Mouse (Mus musculus) cerebellum, adult 2 months (tissue): ENCODE data around the gene Pgs1. TPM values are rescaled to one million over a fixed set of nuclear protein-coding genes. Genes with fewer than 3 reads are reported as not detected.

Experiments used
- DNase-seq, 2 experiments: peaks; one replicate each; pipeline ENCODE4 v3.0.0; 2021
- H3K27ac ChIP-seq: fragments of 200-500 bp; 2 replicates; pipeline ENCODE4 v1.5.1; 2012; ENCODE audit warnings: low read length, control low read depth, inconsistent platforms; ENCODE audit not compliant: insufficient read depth
- H3K27me3 ChIP-seq: fragments of 200-500 bp; 2 replicates; pipeline ENCODE4 v1.6.1; 2012; ENCODE audit warnings: inconsistent platforms, mild to moderate bottlenecking, low read length, moderate library complexity; ENCODE audit not compliant: control insufficient read depth, insufficient read depth
- H3K4me1 ChIP-seq: fragments of 200-500 bp; 2 replicates; pipeline ENCODE4 v1.6.1; 2011; ENCODE audit warnings: low read length; ENCODE audit not compliant: control insufficient read depth, insufficient read depth
- H3K4me3 ChIP-seq: fragments of 200-500 bp; replicated peaks from 2 replicates; pipeline ENCODE3; 2011; ENCODE audit warnings: mild to moderate bottlenecking, low read depth, low read length, control low read depth; ENCODE audit not compliant: insufficient read depth
- CTCF ChIP-seq: fragments of 200-500 bp; IDR thresholded peaks from 2 replicates; pipeline ENCODE4 v1.5.1; 2011; ENCODE audit warnings: low read depth, mild to moderate bottlenecking, control low read depth, low read length, moderate library complexity, borderline replicate concordance; ENCODE audit not compliant: insufficient read depth
- POLR2A ChIP-seq: fragments of 200-500 bp; IDR thresholded peaks from 2 replicates; pipeline ENCODE4 v1.6.1; 2011; ENCODE audit warnings: low read length, control low read depth, borderline replicate concordance; ENCODE audit not compliant: insufficient read depth
- WGBS: fragments of 180-500 bp; shearing (Covaris S2); methylation state at CpG from one replicate; pipeline ENCODE4 v1.1.7; 2018; 5-methylcytosine and 5-hydroxymethylcytosine counted together
- polyA plus RNA-seq: library from polyadenylated mRNA; depleted of rRNA; stranded (reverse); fragments of >200 nt; gene quantifications from 2 replicates; pipeline ENCODE4 v1.2.3, GENCODE M21; 2012

The Pgs1 gene
- polyA plus RNA-seq, 1 experiment: 76.5 TPM

GRCm38 (mm10) chr11:118043293-118043907, 57.3 kb downstream of the Pgs1 start:
- H3K27ac ChIP-seq: peak overlapping the region; percentile 47; the same call in 1 of the 2 replicates
- peak; percentile 25 to 43 for DNase-seq
- WGBS: 35% methylated on average over 14 of the region's 14 CpGs
- H3K4me1 ChIP-seq: no peaks in the 10 kb centered on the region
- no peak overlapping the region for H3K4me3 ChIP-seq
- TF ChIP-seq CTCF (no peak), POLR2A (no peak)
- no peaks in the 10 kb centered on the region for H3K27me3 ChIP-seq

- WGBS: 47% methylated on average over 8 of the region's 8 CpGs
- H3K4me3 ChIP-seq: no peak overlapping the region
- TF ChIP-seq CTCF (no peak), POLR2A (no peak)
- DNase-seq: no peak
- H3K27me3 ChIP-seq: no peaks in the 10 kb centered on the region
- no peak overlapping the region for H3K27ac ChIP-seq
- H3K4me1 ChIP-seq: no peaks in the 10 kb centered on the region
These were observed 63.5 kb downstream of the Pgs1 start for GRCm38 (mm10) chr11:118049641-118050040.

- Histone ChIP-seq H3K4me1 (no peaks in the 10 kb centered on the region), H3K4me3 (no peak overlapping the region), H3K27ac (no peak overlapping the region), H3K27me3 (no peaks in the 10 kb centered on the region)
- 82% methylated on average over 16 of the region's 16 CpGs for WGBS
- TF ChIP-seq POLR2A (no peak), CTCF (no peak)
- DNase-seq: no peak
These were observed 64.1 kb downstream of the Pgs1 start for GRCm38 (mm10) chr11:118050174-118050573.

GRCm38 (mm10) chr11:118058367-118058766, 72.3 kb downstream of the Pgs1 start:
- no peak overlapping the region for H3K4me3 ChIP-seq
- TF ChIP-seq CTCF (no peak), POLR2A (no peak)
- no peaks in the 10 kb centered on the region for H3K27me3 ChIP-seq
- H3K4me1 ChIP-seq: no peaks in the 10 kb centered on the region
- 68% methylated on average over 12 of the region's 12 CpGs for WGBS
- no peak for DNase-seq
- H3K27ac ChIP-seq: no peak overlapping the region

GRCm38 (mm10) chr11:118058872-118059271, 72.8 kb downstream of the Pgs1 start:
- H3K27me3 ChIP-seq: no peaks in the 10 kb centered on the region
- no peak overlapping the region for H3K27ac ChIP-seq
- 54% methylated on average over 10 of the region's 10 CpGs for WGBS
- TF ChIP-seq CTCF (no peak), POLR2A (no peak)
- no peaks in the 10 kb centered on the region for H3K4me1 ChIP-seq
- DNase-seq: no peak
- H3K4me3 ChIP-seq: no peak overlapping the region

- DNase-seq: no peak
- no peak overlapping the region for H3K27ac ChIP-seq
- H3K4me1 ChIP-seq: no peaks in the 10 kb centered on the region
- 90% methylated on average over 14 of the region's 14 CpGs for WGBS
- no peak overlapping the region for H3K4me3 ChIP-seq
- TF ChIP-seq POLR2A (no peak), CTCF (no peak)
- H3K27me3 ChIP-seq: no peaks in the 10 kb centered on the region
These were observed 73.9 kb downstream of the Pgs1 start for GRCm38 (mm10) chr11:118060038-118060437.

GRCm38 (mm10) chr11:118067588-118067987, 81.5 kb downstream of the Pgs1 start:
- no peak for DNase-seq
- Histone ChIP-seq H3K4me1 (no peaks in the 10 kb centered on the region), H3K27me3 (no peaks in the 10 kb centered on the region), H3K4me3 (no peak overlapping the region), H3K27ac (no peak overlapping the region)
- TF ChIP-seq POLR2A: no peak
- TF ChIP-seq CTCF: no peak
- 65% methylated on average over 8 of the region's 8 CpGs for WGBS

- H3K4me1 ChIP-seq: no peaks in the 10 kb centered on the region
- no peak for DNase-seq
- H3K27ac ChIP-seq: no peak overlapping the region
- H3K27me3 ChIP-seq: no peaks in the 10 kb centered on the region
- H3K4me3 ChIP-seq: no peak overlapping the region
- 87% methylated on average over 16 of the region's 16 CpGs for WGBS
- TF ChIP-seq CTCF (no peak), POLR2A (no peak)
These were observed 82.8 kb downstream of the Pgs1 start for GRCm38 (mm10) chr11:118068812-118069332.
